ENCODE assay signal across 18 mouse cellular contexts in the genomic region with DNA sequence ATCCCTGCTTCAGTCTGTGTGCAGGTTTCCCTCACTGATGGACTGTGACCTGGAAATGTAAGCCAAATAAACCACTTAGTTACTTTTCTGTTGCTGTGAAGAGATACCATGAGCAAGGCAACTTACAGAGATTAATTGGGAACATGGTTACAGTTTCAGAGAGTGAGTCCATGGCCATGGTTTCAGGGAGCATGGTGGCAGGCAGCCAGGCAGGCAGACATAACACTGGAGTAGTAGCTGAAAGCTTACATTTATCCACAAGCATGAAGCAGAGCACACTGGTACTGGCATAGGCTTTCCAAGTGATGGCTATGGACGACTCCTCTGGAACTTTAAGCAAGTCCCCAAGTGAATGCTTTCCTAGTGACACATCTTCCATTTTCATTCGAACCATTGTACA. TPM values are rescaled to one million over a fixed set of nuclear protein-coding genes. Genes with fewer than 3 reads are reported as not detected.
DNase-seq lines count a peak whose midpoint lies in the region; ATAC-seq lines count a peak whose summit lies in the region.
"Had no signal": no experiment of that assay in that cellular context is flagged by ENCODE, and none has a peak within 500 bp of the region (broad histone marks: within the 10 kb centered on the region; RNA-seq: fewer than 3 reads in every experiment).

No protein-coding gene starts in this region.

- no peak overlapping the region for H3K9ac ChIP-seq in kidney, embryonic 15.5 days
- H3K9ac ChIP-seq: forebrain, embryonic 13.5 days; forebrain, postnatal 0 days; heart, embryonic 13.5 days; hindbrain, embryonic 14.5 days; intestine, embryonic 15.5 days had no signal

- H3K27ac ChIP-seq in midbrain, embryonic 10.5 days (replicated peaks): no peak overlapping the region
- no peak overlapping the region for H3K27ac ChIP-seq in kidney, embryonic 15.5 days
- H3K27ac ChIP-seq: embryonic facial prominence, embryonic 10.5 days; forebrain, embryonic 13.5 days; heart, embryonic 13.5 days; hindbrain, embryonic 14.5 days; intestine, embryonic 15.5 days had no signal

- 92% methylated on average over 2 of the region's 2 CpGs for WGBS in midbrain, embryonic 10.5 days
- WGBS in kidney, embryonic 15.5 days: 98% methylated on average over 2 of the region's 2 CpGs

- ATAC-seq in kidney, embryonic 15.5 days (replicated peaks; ENCODE audit: low FRiP score): no peak
- ATAC-seq: forebrain, embryonic 13.5 days; forebrain, postnatal 0 days; intestine, embryonic 15.5 days had no signal

- H3K4me2 ChIP-seq in kidney, embryonic 15.5 days: no peak overlapping the region
- H3K4me2 ChIP-seq: forebrain, embryonic 13.5 days; heart, embryonic 13.5 days; hindbrain, embryonic 14.5 days; intestine, embryonic 15.5 days had no signal

- H3K9me3 ChIP-seq in midbrain, embryonic 10.5 days (replicated peaks): peaks cover 40% of the 10 kb centered on the region
- 0 out of 2 replicates have a peak, but pooled peaks cover 3% of the 10 kb centered on the region for H3K9me3 ChIP-seq in kidney, embryonic 15.5 days (replicated peaks)
- H3K9me3 ChIP-seq: intestine, embryonic 15.5 days had no signal

- H3K4me1 ChIP-seq in midbrain, embryonic 10.5 days: no peaks in the 10 kb centered on the region
- no peaks in the 10 kb centered on the region for H3K4me1 ChIP-seq in kidney, embryonic 15.5 days
- H3K4me1 ChIP-seq: embryonic facial prominence, embryonic 10.5 days; forebrain, embryonic 13.5 days; heart, embryonic 13.5 days; intestine, embryonic 15.5 days had no signal

- peaks cover 94% of the 10 kb centered on the region for H3K36me3 ChIP-seq in midbrain, embryonic 10.5 days
- peaks cover 55% of the 10 kb centered on the region for H3K36me3 ChIP-seq in kidney, embryonic 15.5 days

- DNase-seq in adrenal gland, adult 2 months: peak; percentile 62
- no peak for DNase-seq in adrenal gland, postnatal 4 days (ENCODE audit: low spot score in 2 of 2)
- peak; percentile 40 for DNase-seq in adrenal gland, adult 8-10 months
- peak; percentile 58 for DNase-seq in adrenal gland, postnatal 25 days
- DNase-seq in testis, postnatal 10 days (ENCODE audit: low spot score): peak; percentile 59
- no peak for DNase-seq in midbrain, embryonic 10.5 days (ENCODE audit: low spot score)
- DNase-seq: cerebellum, adult 11-12 months; cerebellum, adult 9-10 months; cerebellum, postnatal 36 days; forebrain, postnatal 0 days; gastrocnemius, postnatal 14 days had no signal

- no peak overlapping the region for H3K4me3 ChIP-seq in midbrain, embryonic 10.5 days
- H3K4me3 ChIP-seq in kidney, embryonic 15.5 days (replicated peaks): no peak overlapping the region
- H3K4me3 ChIP-seq: embryonic facial prominence, embryonic 10.5 days; forebrain, embryonic 13.5 days; heart, embryonic 13.5 days; intestine, embryonic 15.5 days had no signal

- H3K27me3 ChIP-seq in midbrain, embryonic 10.5 days (ENCODE audit: low read depth, poor library complexity, severe bottlenecking): no peaks in the 10 kb centered on the region
- no peaks in the 10 kb centered on the region for H3K27me3 ChIP-seq in kidney, embryonic 15.5 days
- H3K27me3 ChIP-seq: forebrain, embryonic 13.5 days; heart, embryonic 13.5 days; intestine, embryonic 15.5 days had no signal

RNA-seq across cellular contexts. Expression of gene Zfp961, which starts 14.3 kb away (rescaled TPM):
- 10 to 100 TPM; 17.0 to 26.0 TPM for total RNA-seq in adrenal gland, adult 2 months (2021)
- polyA plus RNA-seq in adrenal gland, adult 2 months (2012; rRNA removed): 0.71 and 1.3 TPM in 2 replicates
- 10 to 100 TPM; 32.9 to 33.4 TPM for total RNA-seq in adrenal gland, postnatal 4 days (2021)
- total RNA-seq in adrenal gland, adult 8-10 months (2022): 10 to 100 TPM; 22.0 to 30.6 (median 27.0) TPM
- 30.8 and 37.1 TPM in 2 replicates for total RNA-seq in adrenal gland, postnatal 25 days (2021)
- 24.4 and 26.6 TPM in 2 replicates for polyA plus RNA-seq in midbrain, embryonic 10.5 days (2016; fragmentation: Nextera tagmentation; extraction: Ambion mirVana)
- polyA plus RNA-seq in kidney, embryonic 15.5 days (2015; fragmentation: Nextera tagmentation; extraction: Ambion mirVana): 26.4 and 26.5 TPM in 2 replicates

RNA-seq across cellular contexts. Expression of gene Cyp4f18, which starts 44.3 kb away (rescaled TPM):
- total RNA-seq in adrenal gland, adult 2 months (2021): 10 to 100 TPM in 1 of 2 experiments, 1 to 10 TPM in 1; 8.1 to 15.7 TPM
- polyA plus RNA-seq in adrenal gland, adult 2 months (2012; rRNA removed): 10.8 and 19.0 TPM in 2 replicates
- total RNA-seq in adrenal gland, postnatal 4 days (2021): 1 to 10 TPM; 1.5 to 1.7 TPM
- 10 to 100 TPM in 2 of 4 experiments, 1 to 10 TPM in 2; 5.3 to 12.2 (median 8.6) TPM for total RNA-seq in adrenal gland, adult 8-10 months (2022)
- 4.8 and 5.2 TPM in 2 replicates for total RNA-seq in adrenal gland, postnatal 25 days (2021)
- polyA plus RNA-seq in midbrain, embryonic 10.5 days (2016; fragmentation: Nextera tagmentation; extraction: Ambion mirVana): 0.32 and 0.36 TPM in 2 replicates
- 0.82 and 1.3 TPM in 2 replicates for polyA plus RNA-seq in kidney, embryonic 15.5 days (2015; fragmentation: Nextera tagmentation; extraction: Ambion mirVana)
- total RNA-seq: forebrain, postnatal 0 days had no signal
- polyA plus RNA-seq: C2C12 had no signal

RNA-seq across cellular contexts. Expression of gene Zfp617, which starts 56.7 kb away (rescaled TPM):
- total RNA-seq in adrenal gland, adult 2 months (2021): 10 to 100 TPM; 26.8 to 45.2 TPM
- 0.59 and 0.71 TPM in 2 replicates for polyA plus RNA-seq in adrenal gland, adult 2 months (2012; rRNA removed)
- 10 to 100 TPM; 32.4 to 37.2 TPM for total RNA-seq in adrenal gland, postnatal 4 days (2021)
- 10 to 100 TPM; 24.9 to 36.5 (median 32.0) TPM for total RNA-seq in adrenal gland, adult 8-10 months (2022)
- 31.3 and 38.1 TPM in 2 replicates for total RNA-seq in adrenal gland, postnatal 25 days (2021)
- 35.4 and 37.5 TPM in 2 replicates for polyA plus RNA-seq in midbrain, embryonic 10.5 days (2016; fragmentation: Nextera tagmentation; extraction: Ambion mirVana)
- polyA plus RNA-seq in kidney, embryonic 15.5 days (2015; fragmentation: Nextera tagmentation; extraction: Ambion mirVana): 24.8 and 26.1 TPM in 2 replicates

RNA-seq across cellular contexts. Expression of gene Zfp882, which starts 56.8 kb away (rescaled TPM):
- total RNA-seq in adrenal gland, adult 2 months (2021): 1 to 10 TPM; 5.7 to 7.3 TPM
- 0.11 and 0.21 TPM in 2 replicates for polyA plus RNA-seq in adrenal gland, adult 2 months (2012; rRNA removed)
- total RNA-seq in adrenal gland, postnatal 4 days (2021): 1 to 10 TPM; 7.7 to 9.6 TPM
- total RNA-seq in adrenal gland, adult 8-10 months (2022): 1 to 10 TPM; 5.6 to 8.4 (median 7.4) TPM
- total RNA-seq in adrenal gland, postnatal 25 days (2021): 8.3 and 9.8 TPM in 2 replicates
- 8.2 and 10.7 TPM in 2 replicates for polyA plus RNA-seq in midbrain, embryonic 10.5 days (2016; fragmentation: Nextera tagmentation; extraction: Ambion mirVana)
- 6.8 and 7.3 TPM in 2 replicates for polyA plus RNA-seq in kidney, embryonic 15.5 days (2015; fragmentation: Nextera tagmentation; extraction: Ambion mirVana)

Comparison
In these comparisons a context has a peak if more than half of its experiments do, and no peak if none do; other contexts are left out.
1. DNase-seq: peak in adrenal gland, adult 2 months (single experiment), adrenal gland, adult 8-10 months (single experiment), adrenal gland, postnatal 25 days (single experiment) and testis, postnatal 10 days (single experiment); none in adrenal gland, postnatal 4 days (0 of 2) and midbrain, embryonic 10.5 days (single experiment).